Mouse (Mus musculus): Measurements from ENCODE around the gene Phrf1.

Phrf1 gene

DNA sequence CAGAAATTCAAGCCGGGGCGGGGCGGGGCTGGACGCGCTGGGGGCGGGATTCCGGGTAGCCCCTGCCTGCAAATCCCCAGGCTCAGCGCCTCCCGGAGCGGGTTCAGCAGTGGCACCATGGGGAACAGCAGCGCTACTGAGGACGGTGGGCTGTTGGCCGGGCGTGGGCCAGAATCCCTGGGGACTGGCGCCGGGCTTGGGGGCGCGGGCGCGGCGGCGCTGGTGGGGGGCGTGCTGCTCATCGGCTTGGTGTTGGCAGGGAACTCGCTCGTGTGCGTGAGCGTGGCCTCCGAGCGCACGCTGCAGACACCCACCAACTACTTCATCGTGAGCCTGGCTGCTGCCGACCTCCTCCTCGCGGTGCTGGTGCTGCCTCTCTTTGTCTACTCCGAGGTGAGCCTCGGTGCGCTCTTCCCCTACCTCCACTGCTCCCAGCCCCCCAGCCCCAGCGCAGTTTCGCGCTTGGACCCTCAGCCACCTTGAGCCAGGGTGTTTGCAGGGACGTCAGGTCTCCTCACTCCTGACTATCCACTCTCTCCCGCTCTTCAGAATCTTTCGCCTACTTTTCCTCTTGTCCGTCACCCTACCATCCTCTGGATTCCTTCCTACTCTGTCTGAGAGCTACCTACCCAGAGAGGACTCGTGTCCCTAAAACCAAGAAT is 63.5 kb downstream of the Phrf1 start, which contains the start of gene Drd4:
TSS of gene Drd4 (plus strand) at position 86 of the 662 bp plus-strand sequence.
- DNase-seq (ENCODE audit: extremely low spot score, low spot score): peak; percentile 71

DNA sequence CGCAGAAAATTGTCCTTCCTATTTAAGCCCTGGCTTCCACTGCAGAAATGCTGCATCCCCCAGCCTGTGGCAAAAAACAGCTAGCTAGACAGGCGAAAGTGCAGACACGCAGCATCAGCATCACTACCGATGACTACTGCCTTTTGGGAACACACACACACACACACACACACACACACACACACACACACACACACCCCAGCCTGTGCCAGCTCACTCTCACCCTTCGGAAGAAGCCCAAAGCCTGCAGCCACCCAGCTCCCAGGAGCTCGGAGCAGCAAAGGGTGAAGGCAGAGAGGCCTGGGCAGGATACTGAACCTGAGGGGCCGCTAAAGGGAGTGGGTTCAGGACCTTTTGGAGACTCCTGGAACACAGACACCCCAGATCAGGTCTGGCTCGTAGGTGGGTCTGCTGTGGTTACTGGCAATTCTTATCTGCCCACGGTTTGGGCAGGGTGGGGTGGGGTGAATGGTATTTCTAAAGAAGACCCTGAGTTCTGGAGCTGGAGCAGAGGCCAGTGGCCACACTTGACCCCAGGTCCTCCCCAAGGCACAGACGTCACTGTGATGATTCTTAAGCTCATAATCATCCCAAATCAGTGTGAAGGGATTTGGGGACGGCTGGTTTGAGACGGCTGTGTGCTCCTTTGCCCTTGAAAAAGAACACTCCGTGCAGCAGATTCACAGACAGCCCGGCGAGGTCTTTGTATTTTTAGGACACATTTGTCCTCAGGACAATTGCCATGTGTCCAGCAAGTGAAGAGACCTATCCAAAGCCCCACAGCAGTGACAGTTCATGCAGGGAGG is 64.2 kb downstream of the Phrf1 start:
- DNase-seq (ENCODE audit: extremely low spot score, low spot score): peak; percentile 45

DNA sequence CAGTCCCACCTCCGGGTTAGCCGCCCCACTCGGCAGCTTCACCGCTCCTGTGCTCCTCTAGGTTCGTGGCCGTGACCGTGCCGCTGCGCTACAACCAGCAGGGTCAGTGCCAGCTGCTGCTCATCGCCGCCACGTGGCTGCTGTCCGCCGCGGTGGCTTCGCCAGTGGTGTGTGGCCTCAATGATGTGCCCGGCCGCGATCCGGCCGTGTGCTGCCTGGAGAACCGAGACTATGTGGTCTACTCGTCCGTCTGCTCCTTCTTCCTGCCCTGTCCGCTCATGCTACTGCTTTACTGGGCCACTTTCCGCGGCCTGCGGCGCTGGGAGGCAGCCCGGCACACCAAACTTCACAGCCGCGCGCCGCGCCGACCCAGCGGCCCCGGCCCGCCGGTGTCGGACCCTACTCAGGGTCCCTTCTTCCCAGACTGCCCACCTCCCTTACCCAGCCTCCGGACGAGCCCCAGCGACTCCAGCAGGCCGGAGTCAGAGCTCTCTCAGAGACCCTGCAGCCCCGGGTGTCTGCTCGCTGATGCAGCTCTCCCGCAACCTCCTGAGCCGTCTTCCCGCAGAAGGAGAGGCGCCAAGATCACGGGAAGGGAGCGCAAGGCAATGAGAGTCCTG is 65.4 kb downstream of the Phrf1 start:
- peak; percentile 74 for DNase-seq (ENCODE audit: extremely low spot score, low spot score)

DNA sequence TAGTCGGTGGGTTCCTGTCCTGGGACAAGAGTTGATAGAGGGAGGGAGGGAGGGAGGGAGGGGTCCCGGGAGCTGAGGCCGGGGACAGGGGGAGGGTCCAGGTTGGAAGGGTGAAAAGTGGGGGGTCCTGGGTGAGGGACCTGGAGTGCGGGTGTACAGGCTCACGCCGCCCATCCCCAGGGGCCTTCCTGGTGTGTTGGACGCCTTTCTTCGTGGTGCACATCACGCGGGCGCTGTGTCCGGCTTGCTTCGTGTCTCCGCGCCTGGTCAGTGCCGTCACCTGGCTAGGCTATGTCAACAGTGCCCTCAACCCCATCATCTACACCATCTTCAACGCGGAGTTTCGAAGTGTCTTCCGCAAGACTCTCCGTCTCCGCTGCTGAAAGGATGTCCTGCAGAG is 65.9 kb downstream of the Phrf1 start:
- peak; percentile 33 for DNase-seq (ENCODE audit: extremely low spot score, low spot score)

- DNase-seq (ENCODE audit: extremely low spot score, low spot score): no peak
Measured at GRCm38 (mm10) chr7:141297926-141298650, 69.5 kb downstream of the Phrf1 start.

DNA sequence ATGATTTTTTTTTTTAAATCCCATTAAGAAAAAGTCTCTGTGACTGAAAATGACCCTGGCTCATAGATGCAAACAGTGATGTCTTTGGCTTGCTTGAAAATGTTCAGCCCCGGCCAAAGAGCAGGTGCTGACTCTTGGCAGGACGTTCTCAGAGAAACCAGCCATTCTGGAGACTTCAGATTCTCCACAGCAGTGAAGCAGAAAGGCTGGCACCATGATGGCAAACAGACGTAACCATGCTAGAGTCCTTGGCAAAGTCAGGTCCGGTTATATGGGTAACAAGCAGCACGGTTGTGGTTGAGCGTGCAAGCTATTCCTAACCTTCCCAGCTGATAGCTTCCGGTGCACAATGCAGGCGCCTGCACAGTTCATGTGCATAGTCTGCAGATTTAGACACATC is 70.6 kb downstream of the Phrf1 start:
- DNase-seq (ENCODE audit: extremely low spot score, low spot score): no peak

- DNase-seq (ENCODE audit: extremely low spot score, low spot score): no peak
Measured at GRCm38 (mm10) chr7:141301386-141301785, 72.8 kb downstream of the Phrf1 start.

DNA sequence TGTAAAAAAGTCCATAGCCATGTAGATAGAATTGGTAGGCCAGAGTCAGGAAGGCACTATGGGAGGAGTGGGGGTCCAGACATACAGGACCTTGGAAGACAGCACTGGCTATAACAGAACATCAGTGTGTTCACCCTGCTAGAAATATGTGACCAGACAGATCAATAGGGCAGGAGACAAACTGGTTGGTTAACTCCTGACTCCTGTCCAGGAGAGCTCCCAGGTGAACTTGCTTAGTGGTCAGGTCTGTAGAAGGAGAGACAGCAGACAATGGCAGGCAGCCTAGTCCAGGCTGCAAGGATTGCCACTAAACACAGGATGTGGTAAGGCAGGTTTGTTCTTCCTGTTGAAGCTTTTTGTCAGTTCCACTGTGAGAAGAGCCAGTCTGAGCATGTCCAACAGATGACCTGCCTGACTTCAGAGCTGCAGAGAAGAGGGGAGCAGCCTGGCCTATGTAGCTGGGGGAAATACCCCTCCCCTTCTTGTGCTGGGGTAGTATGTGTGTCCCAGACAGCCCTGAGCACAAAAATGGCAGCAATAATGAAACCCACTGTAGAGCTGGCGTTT is 74.2 kb downstream of the Phrf1 start:
- no peak for DNase-seq (ENCODE audit: extremely low spot score, low spot score)

GRCm38 (mm10) chr7:141304537-141304936 is 76.0 kb downstream of the Phrf1 start:
- no peak for DNase-seq (ENCODE audit: extremely low spot score, low spot score)
